26 mouse cellular contexts compared by ENCODE assay signal in genomic region chr1:33771621-33772020, GRCm38 (mm10).
"Had no signal": no experiment of that assay in that cellular context is flagged by ENCODE, and none has a peak within 500 bp of the region (broad histone marks: within the 10 kb centered on the region; RNA-seq: fewer than 3 reads in every experiment).

No protein-coding gene starts in this region.

- H3K9me3 ChIP-seq: embryonic facial prominence, embryonic 10.5 days; embryonic facial prominence, embryonic 12.5 days; embryonic facial prominence, embryonic 13.5 days; embryonic facial prominence, embryonic 15.5 days; forebrain, embryonic 10.5 days; forebrain, embryonic 12.5 days; forebrain, embryonic 13.5 days; forebrain, embryonic 15.5 days had no signal

- H3K4me1 ChIP-seq: embryonic facial prominence, embryonic 10.5 days; embryonic facial prominence, embryonic 12.5 days; embryonic facial prominence, embryonic 13.5 days; embryonic facial prominence, embryonic 15.5 days; forebrain, embryonic 12.5 days; forebrain, embryonic 13.5 days; forebrain, embryonic 15.5 days had no signal

- H3K27me3 ChIP-seq: embryonic facial prominence, embryonic 12.5 days; embryonic facial prominence, embryonic 13.5 days; embryonic facial prominence, embryonic 15.5 days; forebrain, embryonic 12.5 days; forebrain, embryonic 13.5 days; forebrain, embryonic 15.5 days had no signal

- H3K27ac ChIP-seq: embryonic facial prominence, embryonic 10.5 days; embryonic facial prominence, embryonic 12.5 days; embryonic facial prominence, embryonic 13.5 days; embryonic facial prominence, embryonic 15.5 days; forebrain, embryonic 10.5 days; forebrain, embryonic 12.5 days; forebrain, embryonic 13.5 days; forebrain, embryonic 15.5 days; gastrocnemius, adult 2 months; heart, adult 2 months had no signal

- H3K4me3 ChIP-seq: embryonic facial prominence, embryonic 10.5 days; embryonic facial prominence, embryonic 12.5 days; embryonic facial prominence, embryonic 13.5 days; embryonic facial prominence, embryonic 15.5 days; erythroblast, embryonic 14.5 days; forebrain, embryonic 10.5 days; forebrain, embryonic 12.5 days; forebrain, embryonic 13.5 days; forebrain, embryonic 15.5 days; gastrocnemius, adult 2 months; heart, adult 2 months had no signal

- DNase-seq: cerebellum, adult 2 months; cerebellum, adult 8-10 months; cerebellum, adult 9-10 months; cerebellum, adult 9-11 months; cerebellum, postnatal 10 days; cerebellum, postnatal 14 days; cerebellum, postnatal 25 days; cerebellum, postnatal 36 days; embryo, embryonic 11 days; forebrain, postnatal 0 days; gastrocnemius, adult 2 months; gastrocnemius, postnatal 10 days; gastrocnemius, postnatal 14 days; gastrocnemius, postnatal 25 days; gastrocnemius, postnatal 36 days; heart, adult 18-20 months; heart, adult 2 months had no signal
